ENCODE assay signal across 8 mouse cellular contexts in the genomic region with DNA sequence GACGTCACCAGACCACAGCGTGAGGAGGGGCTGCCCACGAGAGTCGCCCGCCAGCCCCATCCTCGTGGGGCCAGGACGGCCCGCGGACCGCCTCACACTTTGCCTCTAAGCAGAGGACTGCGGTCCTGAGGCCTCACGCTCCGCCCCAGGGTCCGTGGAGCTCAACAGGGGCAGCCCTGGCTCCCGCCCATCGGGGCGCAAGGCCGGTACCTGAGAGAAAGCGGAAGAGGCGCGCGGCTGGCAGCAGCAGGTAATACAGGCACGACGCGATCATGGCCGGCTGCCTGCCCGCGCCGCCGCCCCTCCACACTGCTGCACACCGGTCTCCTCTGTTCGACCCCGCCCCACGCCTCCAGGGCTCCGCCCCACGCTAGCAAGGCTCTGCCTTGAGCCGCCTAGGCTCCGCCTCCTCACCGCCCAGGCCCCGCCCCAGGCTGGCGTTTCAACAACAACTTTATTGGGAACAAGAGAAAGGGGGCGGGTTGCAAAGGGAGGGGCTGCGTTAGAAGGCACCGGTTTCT. TPM values are rescaled to one million over a fixed set of nuclear protein-coding genes. Genes with fewer than 3 reads are reported as not detected.
DNase-seq lines count a peak whose midpoint lies in the region; ATAC-seq lines count a peak whose summit lies in the region.

A gene (minus strand): TSS at position 341 of the 521 bp plus-strand sequence.

- DNase-seq in CD4-positive, CD25-positive, alpha-beta regulatory T cell, adult 2 months (ENCODE audit: low read depth, low spot score): peak; percentile 99
- peak; percentile 45 for DNase-seq in fat pad, adult 2 months (ENCODE audit: extremely low read depth, low read depth, low spot score)
- DNase-seq in kidney, postnatal 10 days: peak; percentile 98
- peak; percentile 97 to 99 for DNase-seq in natural killer cell, adult 2 months (ENCODE audit: low spot score in 2 of 2)

- H3K4me2 ChIP-seq in heart, embryonic 13.5 days: peak within 1 kb of the TSS; percentile 97
- peak within 1 kb of the TSS; percentile 98 for H3K4me2 ChIP-seq in liver, embryonic 12.5 days
- H3K4me2 ChIP-seq in stomach, embryonic 15.5 days: peak within 1 kb of the TSS; percentile 98

- ATAC-seq in heart, embryonic 13.5 days (ENCODE audit: extremely low read depth, insufficient number of reproducible peaks, low FRiP score, low TSS enrichment): peak; percentile 86
- peak; percentile 99 for ATAC-seq in liver, embryonic 12.5 days
- peak; percentile 99 for ATAC-seq in stomach, embryonic 15.5 days (ENCODE audit: insufficient read depth, low FRiP score, low read depth)

- H3K36me3 ChIP-seq in heart, embryonic 13.5 days: peaks cover 7% of the 10 kb centered on the region; the same call in 1 of the 2 replicates
- H3K36me3 ChIP-seq in liver, embryonic 12.5 days: no peaks in the 10 kb centered on the region
- no peaks in the 10 kb centered on the region for H3K36me3 ChIP-seq in stomach, embryonic 15.5 days

- no peak within 1 kb of the TSS for H3K27ac ChIP-seq in brown adipose tissue, adult 24 weeks (replicated peaks; ENCODE audit: low read depth, low read length)
- H3K27ac ChIP-seq in heart, embryonic 13.5 days (replicated peaks): peak within 1 kb of the TSS; percentile 70
- no peak within 1 kb of the TSS for H3K27ac ChIP-seq in liver, embryonic 12.5 days
- peak within 1 kb of the TSS; percentile 48; the same call in 1 of the 2 replicates for H3K27ac ChIP-seq in stomach, embryonic 15.5 days

- peak within 1 kb of the TSS; percentile 90 for H3K9ac ChIP-seq in heart, embryonic 13.5 days
- peak within 1 kb of the TSS; percentile 74 for H3K9ac ChIP-seq in liver, embryonic 12.5 days
- H3K9ac ChIP-seq in stomach, embryonic 15.5 days: peak within 1 kb of the TSS; percentile 60; the same call in 1 of the 2 replicates

- H3K27me3 ChIP-seq in heart, embryonic 13.5 days (replicated peaks): no peaks in the 10 kb centered on the region
- no peaks in the 10 kb centered on the region; the same call in 1 of the 2 replicates for H3K27me3 ChIP-seq in liver, embryonic 12.5 days (replicated peaks)
- H3K27me3 ChIP-seq in stomach, embryonic 15.5 days (replicated peaks): no peaks in the 10 kb centered on the region

- no peaks in the 10 kb centered on the region for H3K4me1 ChIP-seq in brown adipose tissue, adult 24 weeks (ENCODE audit: control insufficient read depth, insufficient read depth, insufficient read length, low read length)
- H3K4me1 ChIP-seq in heart, embryonic 13.5 days: peaks cover 46% of the 10 kb centered on the region
- H3K4me1 ChIP-seq in liver, embryonic 12.5 days: peaks cover 11% of the 10 kb centered on the region; the same call in 1 of the 2 replicates
- no peaks in the 10 kb centered on the region for H3K4me1 ChIP-seq in stomach, embryonic 15.5 days

- no peaks in the 10 kb centered on the region for H3K9me3 ChIP-seq in heart, embryonic 13.5 days
- no peaks in the 10 kb centered on the region for H3K9me3 ChIP-seq in liver, embryonic 12.5 days (replicated peaks)
- H3K9me3 ChIP-seq in stomach, embryonic 15.5 days: no peaks in the 10 kb centered on the region

- under 1% methylated on average over 44 of the region's 44 CpGs for WGBS in heart, embryonic 13.5 days
- under 1% methylated on average over 44 of the region's 44 CpGs for WGBS in liver, embryonic 12.5 days (ENCODE audit: insufficient replicate concordance)
- under 1% methylated on average over 43 of the region's 44 CpGs for WGBS in stomach, embryonic 15.5 days

- H3K4me3 ChIP-seq in brown adipose tissue, adult 24 weeks (ENCODE audit: insufficient read depth, low read depth, low read length): peak within 1 kb of the TSS; percentile 90
- H3K4me3 ChIP-seq in heart, embryonic 13.5 days: peak within 1 kb of the TSS; percentile 84
- peak within 1 kb of the TSS; percentile 67 for H3K4me3 ChIP-seq in liver, embryonic 12.5 days
- H3K4me3 ChIP-seq in stomach, embryonic 15.5 days (replicated peaks): peak within 1 kb of the TSS; percentile 70

RNA-seq across cellular contexts. Expression of the gene that starts here (rescaled TPM):
- polyA plus RNA-seq in brown adipose tissue, adult 24 weeks (2012; ENCODE audit: insufficient read depth, insufficient read length, missing spikeins): 2.2 and 2.9 TPM in 2 replicates
- 9.6 TPM in 2 replicates for polyA plus RNA-seq in heart, embryonic 13.5 days (2015; fragmentation: Nextera tagmentation; extraction: Ambion mirVana)
- 2.3 and 2.8 TPM in 2 replicates for polyA plus RNA-seq in liver, embryonic 12.5 days (2016; fragmentation: Nextera tagmentation; extraction: Ambion mirVana)
- 7.1 and 9.0 TPM in 2 replicates for polyA plus RNA-seq in stomach, embryonic 15.5 days (2015; fragmentation: Nextera tagmentation; extraction: Ambion mirVana)

Comparison
In these comparisons a context has a peak if more than half of its experiments do, and no peak if none do; other contexts are left out.
1. DNase-seq: peak in every context shown above with its lines; median percentile 99 in CD4-positive, CD25-positive, alpha-beta regulatory T cell, adult 2 months; 98 in kidney, postnatal 10 days; 98 in natural killer cell, adult 2 months; 45 in fat pad, adult 2 months.
2. H3K27ac ChIP-seq: peak in heart, embryonic 13.5 days (single experiment) and stomach, embryonic 15.5 days (single experiment); none in brown adipose tissue, adult 24 weeks (single experiment) and liver, embryonic 12.5 days (single experiment).
3. Peak in every context shown above with its lines, with median percentiles within 50 percentile points of each other: H3K4me3 ChIP-seq, ATAC-seq, H3K4me2 ChIP-seq and H3K9ac ChIP-seq.